Mouse (Mus musculus) heart, adult 2 months (tissue): ENCODE data around the gene Zfp423.

Experiments used
- CTCF ChIP-seq: fragments of 200-600 bp; IDR thresholded peaks from 2 replicates; pipeline ENCODE4 v1.8.1; 2022; ENCODE audit warnings: antibody characterized with exemption, mild to moderate bottlenecking, moderate library complexity
- EP300 ChIP-seq: fragments of 200-500 bp; IDR thresholded peaks from 2 replicates; pipeline ENCODE4 v1.6.1; 2011; ENCODE audit warnings: low read depth, low read length, control low read depth; ENCODE audit not compliant: insufficient read depth
- POLR2A ChIP-seq: fragments of 200-500 bp; IDR thresholded peaks from 2 replicates; pipeline ENCODE4 v1.6.1; 2011; ENCODE audit warnings: mild to moderate bottlenecking, low read depth, low read length, control low read depth; ENCODE audit not compliant: insufficient read depth

DNA sequence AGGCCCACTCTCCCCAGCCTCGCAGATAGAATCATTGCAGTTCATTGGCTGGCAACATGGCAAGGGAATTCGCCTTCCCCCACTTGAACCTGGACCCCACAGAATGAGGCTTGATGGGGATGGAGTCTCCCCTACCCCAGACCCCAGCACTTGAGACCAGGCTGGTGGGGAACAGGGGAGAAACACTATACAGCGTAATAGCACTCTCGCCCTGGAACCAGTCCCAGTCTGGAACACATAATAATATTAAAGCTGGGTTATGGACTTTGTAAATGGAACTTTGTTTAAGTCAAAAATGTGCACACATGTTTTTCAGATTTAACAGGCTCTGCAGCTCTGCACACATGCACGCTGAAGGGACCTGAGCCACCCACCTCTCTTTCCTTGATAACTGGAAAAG, 54.0 kb downstream of the Zfp423 start:
- TF ChIP-seq CTCF (no peak), POLR2A (no peak), EP300 (no peak)
